Mouse (Mus musculus): ENCODE measurements around the gene Cfdp1. TPM values are rescaled to one million over a fixed set of nuclear protein-coding genes. Genes with fewer than 3 reads are reported as not detected.

Cfdp1 gene
- polyA plus RNA-seq, 1 experiment from 2014 or later: 123 TPM

DNA sequence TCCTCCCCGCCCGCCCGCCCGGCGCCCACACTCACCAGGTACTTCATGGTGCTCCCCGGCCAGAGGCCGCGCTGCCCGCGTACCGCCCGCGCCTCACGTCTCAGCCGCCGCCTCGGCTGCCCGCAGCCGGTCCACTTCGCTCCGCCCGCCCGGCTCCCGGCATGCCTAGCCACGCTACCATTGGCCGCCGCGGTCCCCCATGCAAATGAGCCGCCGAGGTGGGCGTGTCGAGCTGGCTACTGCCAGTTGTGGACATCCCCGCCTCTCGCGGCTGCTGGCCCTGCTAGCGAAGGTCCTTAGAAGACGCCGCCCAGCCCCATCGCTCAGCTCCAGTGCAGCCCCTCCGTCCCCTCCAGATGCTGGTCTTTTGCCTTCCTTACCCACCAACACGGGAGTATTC lies 122.1 kb downstream of the Cfdp1 start:
- under 1% methylated on average over 34 of the region's 41 CpGs for WGBS
- Histone ChIP-seq H3K9ac (ENCODE audit: low read length) (peak overlapping the region; percentile 93), H3K27ac (ENCODE audit: low read length) (peak overlapping the region; percentile 97)

DNA sequence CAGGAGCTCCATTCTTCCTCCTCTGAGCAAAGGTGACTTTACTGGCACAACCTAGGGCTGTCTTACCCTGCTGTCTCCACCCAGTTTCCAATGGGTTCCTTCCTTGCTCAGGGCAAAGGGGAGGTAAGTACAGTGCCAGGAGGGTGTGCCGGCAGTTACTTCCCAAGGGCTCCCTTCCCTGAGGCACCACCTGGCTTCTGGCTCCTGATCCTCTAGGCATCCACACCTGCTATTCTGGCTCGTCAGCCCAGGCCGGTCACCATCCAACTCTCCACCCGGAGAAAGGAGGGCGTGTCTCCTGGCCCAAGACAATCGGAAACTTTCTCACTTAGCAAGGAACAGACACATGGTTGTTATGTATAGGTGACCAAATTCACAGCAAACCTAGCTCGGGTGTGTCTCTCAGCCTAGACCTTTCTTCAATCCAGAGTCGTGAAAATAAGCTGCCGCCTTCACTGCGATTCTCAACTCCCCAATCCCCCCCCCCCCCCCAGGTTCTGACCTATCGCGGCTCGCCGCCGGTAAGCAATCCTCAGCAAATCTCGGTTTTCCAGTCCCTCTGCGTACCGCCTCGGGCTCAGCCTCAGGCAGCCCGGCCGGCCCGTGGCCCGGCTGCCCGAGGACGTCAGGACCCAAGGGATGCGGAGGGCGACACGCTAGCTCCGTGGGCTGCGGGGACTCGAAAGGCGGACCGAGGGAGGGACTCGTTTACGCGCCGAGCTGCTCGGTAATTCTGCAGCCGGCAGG lies 122.7 kb downstream of the Cfdp1 start:
- Histone ChIP-seq H3K9ac (ENCODE audit: low read length) (peak overlapping the region; percentile 93), H3K27me3 (ENCODE audit: control insufficient read depth, insufficient read depth, low read length) (no peaks in the 10 kb centered on the region), H3K27ac (ENCODE audit: low read length) (peak overlapping the region; percentile 97), H3K4me1 (ENCODE audit: control insufficient read depth, insufficient read depth, low read length) (peaks cover 92% of the 10 kb centered on the region), H3K4me3 (ENCODE audit: low read length) (peak overlapping the region; percentile 85), H3K9me3 (replicated peaks; ENCODE audit: control insufficient read depth, low read length) (no peaks in the 10 kb centered on the region), H3K4me2 (ENCODE audit: low read depth, low read length) (peak overlapping the region; percentile 91), H3K36me3 (ENCODE audit: control insufficient read depth, insufficient read depth) (no peaks in the 10 kb centered on the region)
- WGBS: 1% methylated on average over 39 of the region's 39 CpGs
- ATAC-seq (replicated peaks; ENCODE audit: extremely low read depth, insufficient read depth, low FRiP score): peak; percentile 3; the same call in 1 of the 2 replicates

More for the DNA sequence above, 122.1 kb downstream of the Cfdp1 start:
- ATAC-seq (replicated peaks; ENCODE audit: extremely low read depth, insufficient read depth, low FRiP score): peak; percentile 89
- Histone ChIP-seq H3K4me3 (ENCODE audit: low read length) (peak overlapping the region; percentile 85), H3K4me1 (ENCODE audit: control insufficient read depth, insufficient read depth, low read length) (peaks cover 92% of the 10 kb centered on the region), H3K4me2 (ENCODE audit: low read depth, low read length) (peak overlapping the region; percentile 91), H3K9me3 (replicated peaks; ENCODE audit: control insufficient read depth, low read length) (no peaks in the 10 kb centered on the region), H3K36me3 (ENCODE audit: control insufficient read depth, insufficient read depth) (no peaks in the 10 kb centered on the region), H3K27me3 (ENCODE audit: control insufficient read depth, insufficient read depth, low read length) (no peaks in the 10 kb centered on the region)

DNA sequence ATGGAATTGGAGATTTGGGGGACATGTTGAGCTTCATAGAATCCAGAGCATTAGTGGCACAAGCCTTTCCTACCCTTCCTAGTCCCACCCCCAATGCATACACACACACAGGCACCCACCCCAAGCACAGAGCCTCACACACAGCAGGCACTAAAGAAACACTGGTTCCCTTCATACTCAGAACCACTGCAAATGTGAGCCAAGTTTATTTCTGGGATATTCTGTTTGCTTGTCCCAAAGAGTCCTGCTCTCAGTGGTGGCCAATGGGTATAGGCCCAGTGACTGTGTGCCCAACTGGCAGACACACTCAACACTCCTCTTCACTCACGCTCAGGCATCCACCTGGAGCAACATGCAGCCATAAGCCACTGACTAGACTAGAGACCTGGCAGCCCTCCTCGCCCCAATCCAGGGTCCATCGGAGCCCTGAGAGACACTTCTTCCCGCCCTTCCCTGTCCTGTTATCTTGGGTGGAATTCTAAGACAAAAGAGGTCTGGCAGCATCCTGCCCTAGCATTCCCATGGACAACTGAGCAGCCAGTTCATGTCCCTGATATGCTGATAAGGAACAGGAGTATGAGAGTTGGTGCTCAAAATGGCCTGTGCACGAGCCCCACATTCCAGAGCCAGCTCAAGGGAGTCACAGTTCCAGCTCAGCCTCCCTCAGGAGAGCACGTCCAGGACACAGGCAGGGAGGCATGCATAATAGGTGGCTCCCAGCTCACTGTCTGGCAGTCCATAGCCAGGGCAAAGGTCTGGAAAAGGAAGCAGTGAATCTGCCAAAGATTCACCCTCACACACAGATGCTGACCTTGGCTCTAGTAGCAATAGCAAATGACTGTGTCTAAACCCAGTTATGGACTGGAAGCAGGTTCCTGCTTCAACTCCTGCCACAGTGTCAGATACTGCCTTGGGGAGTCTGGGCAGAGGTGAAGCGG lies 124.6 kb downstream of the Cfdp1 start:
- Histone ChIP-seq H3K4me2 (ENCODE audit: low read depth, low read length) (peak overlapping the region; percentile 91), H3K27ac (ENCODE audit: low read length) (peak overlapping the region; percentile 97), H3K4me1 (ENCODE audit: control insufficient read depth, insufficient read depth, low read length) (peaks cover 89% of the 10 kb centered on the region), H3K36me3 (ENCODE audit: control insufficient read depth, insufficient read depth) (no peaks in the 10 kb centered on the region), H3K4me3 (ENCODE audit: low read length) (peak overlapping the region; percentile 85), H3K9ac (ENCODE audit: low read length) (peak overlapping the region; percentile 93), H3K27me3 (ENCODE audit: control insufficient read depth, insufficient read depth, low read length) (no peaks in the 10 kb centered on the region), H3K9me3 (replicated peaks; ENCODE audit: control insufficient read depth, low read length) (no peaks in the 10 kb centered on the region)
- 22% methylated on average over 7 of the region's 7 CpGs for WGBS
- ATAC-seq (replicated peaks; ENCODE audit: extremely low read depth, insufficient read depth, low FRiP score): peak; percentile 26; the same call in 1 of the 2 replicates

DNA sequence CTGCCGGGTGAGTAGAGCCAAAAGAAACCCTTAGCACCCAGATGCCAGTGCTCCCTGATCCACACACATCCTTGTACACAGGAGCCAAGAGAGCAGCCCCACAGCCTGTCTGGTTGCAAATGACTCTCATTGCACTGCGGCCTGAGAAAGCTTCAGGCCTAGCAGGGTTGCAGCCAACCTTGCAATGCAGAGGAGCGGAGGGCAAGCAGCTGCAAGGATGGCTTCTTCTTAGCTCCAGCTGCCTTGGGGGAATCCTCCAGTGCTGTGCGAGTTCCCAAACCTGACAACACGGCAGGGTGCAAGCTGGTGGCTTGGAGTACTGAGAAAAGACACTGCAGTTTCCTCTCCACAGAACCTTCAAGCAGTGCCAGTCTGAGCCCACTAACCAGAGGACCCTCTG lies 125.6 kb downstream of the Cfdp1 start:
- peak overlapping the region; percentile 49 for H3K9ac ChIP-seq (ENCODE audit: low read length)
- no peak overlapping the region for H3K4me3 ChIP-seq (ENCODE audit: low read length)
- H3K4me2 ChIP-seq (ENCODE audit: low read depth, low read length): peak overlapping the region; percentile 5; the same call in 1 of the 2 replicates
- no peaks in the 10 kb centered on the region for H3K27me3 ChIP-seq (ENCODE audit: control insufficient read depth, insufficient read depth, low read length)
- peaks cover 84% of the 10 kb centered on the region for H3K4me1 ChIP-seq (ENCODE audit: control insufficient read depth, insufficient read depth, low read length)
- H3K36me3 ChIP-seq (ENCODE audit: control insufficient read depth, insufficient read depth): no peaks in the 10 kb centered on the region
- 66% methylated on average over 5 of the region's 5 CpGs for WGBS
- no peaks in the 10 kb centered on the region for H3K9me3 ChIP-seq (replicated peaks; ENCODE audit: control insufficient read depth, low read length)
- ATAC-seq (replicated peaks; ENCODE audit: extremely low read depth, insufficient read depth, low FRiP score): no peak
- H3K27ac ChIP-seq (ENCODE audit: low read length): peak overlapping the region; percentile 97

DNA sequence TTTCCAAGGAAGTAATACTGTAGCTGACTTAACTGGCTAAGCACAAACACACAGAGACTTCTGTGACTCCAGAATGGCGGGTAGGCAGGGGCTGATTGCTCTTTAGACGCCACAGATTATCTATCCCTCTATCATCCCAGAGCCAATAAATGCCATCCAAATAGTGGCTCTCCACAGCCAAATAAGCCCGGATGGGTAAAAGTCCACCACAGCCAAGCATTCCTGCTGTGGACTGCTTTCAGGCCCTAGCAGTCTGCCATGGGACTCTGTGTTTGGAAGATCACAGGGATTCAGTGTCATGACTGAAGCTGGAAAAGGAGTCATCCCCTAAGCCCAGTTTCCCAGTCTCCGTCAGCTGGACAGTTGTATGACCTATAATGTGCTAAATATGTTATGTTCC lies 126.5 kb downstream of the Cfdp1 start:
- no peak for ATAC-seq (replicated peaks; ENCODE audit: extremely low read depth, insufficient read depth, low FRiP score)
- Histone ChIP-seq H3K4me3 (ENCODE audit: low read length) (no peak overlapping the region), H3K4me1 (ENCODE audit: control insufficient read depth, insufficient read depth, low read length) (peaks cover 75% of the 10 kb centered on the region), H3K9ac (ENCODE audit: low read length) (no peak overlapping the region), H3K9me3 (replicated peaks; ENCODE audit: control insufficient read depth, low read length) (no peaks in the 10 kb centered on the region), H3K4me2 (ENCODE audit: low read depth, low read length) (no peak overlapping the region), H3K36me3 (ENCODE audit: control insufficient read depth, insufficient read depth) (no peaks in the 10 kb centered on the region), H3K27me3 (ENCODE audit: control insufficient read depth, insufficient read depth, low read length) (no peaks in the 10 kb centered on the region), H3K27ac (ENCODE audit: low read length) (peak overlapping the region; percentile 91)
- 60% methylated on average over 4 of the region's 4 CpGs for WGBS

DNA sequence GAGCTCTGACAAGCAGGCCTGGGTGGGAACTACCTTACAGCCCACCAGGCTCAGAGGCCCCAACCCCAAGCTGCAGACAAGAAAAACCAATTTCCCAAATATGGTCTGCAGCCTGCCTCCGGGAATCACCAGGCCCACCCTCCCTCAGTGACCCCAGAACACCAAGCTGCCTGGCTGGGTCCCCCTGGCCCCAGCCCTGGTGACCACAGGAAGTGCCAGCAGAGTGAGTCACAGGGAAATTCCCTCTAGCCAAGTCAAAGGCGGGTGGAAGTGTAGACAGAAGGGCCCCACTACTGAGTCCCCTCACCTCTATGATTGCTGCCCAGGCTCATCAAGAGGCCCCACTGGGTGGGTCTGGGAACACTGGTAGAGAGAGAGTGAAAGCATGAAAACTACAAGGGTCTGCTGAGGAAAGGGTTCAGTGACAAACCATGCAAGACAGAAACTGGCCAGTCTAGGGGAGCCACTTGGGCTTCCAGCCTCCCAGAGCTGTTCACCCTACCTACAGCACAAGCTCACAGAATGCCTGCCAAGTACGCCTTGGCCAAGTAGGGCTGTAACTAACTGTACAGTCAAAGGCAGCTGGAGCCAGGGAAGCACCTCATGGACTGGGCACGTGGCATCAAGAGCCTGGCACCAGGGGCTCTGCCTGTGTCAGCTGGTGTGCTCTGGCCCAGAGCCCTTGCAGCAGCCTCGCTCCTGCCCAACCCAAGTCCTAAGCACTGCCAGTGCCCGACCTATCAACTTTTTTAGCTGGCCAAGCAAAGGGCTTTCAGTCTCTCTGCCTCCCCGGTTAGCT lies 127.8 kb downstream of the Cfdp1 start:
- H3K27me3 ChIP-seq (ENCODE audit: control insufficient read depth, insufficient read depth, low read length): no peaks in the 10 kb centered on the region
- H3K9ac ChIP-seq (ENCODE audit: low read length): peak overlapping the region; percentile 62
- H3K36me3 ChIP-seq (ENCODE audit: control insufficient read depth, insufficient read depth): no peaks in the 10 kb centered on the region
- no peak overlapping the region for H3K4me3 ChIP-seq (ENCODE audit: low read length)
- H3K4me2 ChIP-seq (ENCODE audit: low read depth, low read length): peak overlapping the region; percentile 39
- H3K4me1 ChIP-seq (ENCODE audit: control insufficient read depth, insufficient read depth, low read length): peaks cover 70% of the 10 kb centered on the region
- H3K27ac ChIP-seq (ENCODE audit: low read length): peak overlapping the region; percentile 91
- H3K9me3 ChIP-seq (replicated peaks; ENCODE audit: control insufficient read depth, low read length): no peaks in the 10 kb centered on the region
- 22% methylated on average over 7 of the region's 7 CpGs for WGBS
- peak; percentile 89 for ATAC-seq (replicated peaks; ENCODE audit: extremely low read depth, insufficient read depth, low FRiP score)

DNA sequence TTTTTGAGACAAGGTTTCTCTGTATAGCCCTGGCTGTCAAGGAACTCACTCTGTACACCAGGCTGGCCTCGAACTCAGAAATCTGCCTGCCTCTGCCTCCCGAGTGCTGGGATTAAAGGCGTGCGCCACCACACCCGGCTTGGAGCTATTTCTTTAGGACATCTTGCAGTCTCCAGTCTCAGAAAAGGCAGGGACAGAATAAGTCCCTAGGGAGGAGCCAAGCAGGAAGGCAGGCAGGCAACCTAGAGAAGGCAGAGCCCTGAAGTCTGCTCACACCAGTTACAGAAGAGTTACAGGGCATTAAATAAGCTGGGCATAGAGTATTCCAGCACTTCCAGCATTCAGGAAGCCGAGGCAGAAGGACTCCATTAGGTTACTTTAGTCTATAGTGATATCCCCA lies 128.8 kb downstream of the Cfdp1 start:
- peaks cover 65% of the 10 kb centered on the region for H3K4me1 ChIP-seq (ENCODE audit: control insufficient read depth, insufficient read depth, low read length)
- H3K4me2 ChIP-seq (ENCODE audit: low read depth, low read length): no peak overlapping the region
- ATAC-seq (replicated peaks; ENCODE audit: extremely low read depth, insufficient read depth, low FRiP score): no peak
- H3K36me3 ChIP-seq (ENCODE audit: control insufficient read depth, insufficient read depth): peaks cover 8% of the 10 kb centered on the region
- no peaks in the 10 kb centered on the region for H3K9me3 ChIP-seq (replicated peaks; ENCODE audit: control insufficient read depth, low read length)
- H3K9ac ChIP-seq (ENCODE audit: low read length): no peak overlapping the region
- H3K27me3 ChIP-seq (ENCODE audit: control insufficient read depth, insufficient read depth, low read length): no peaks in the 10 kb centered on the region
- 0 out of 2 replicates have a peak overlapping the region, but pooled peaks have one; percentile 58 for H3K27ac ChIP-seq (ENCODE audit: low read length)
- H3K4me3 ChIP-seq (ENCODE audit: low read length): no peak overlapping the region
- 86% methylated on average over 6 of the region's 6 CpGs for WGBS

DNA sequence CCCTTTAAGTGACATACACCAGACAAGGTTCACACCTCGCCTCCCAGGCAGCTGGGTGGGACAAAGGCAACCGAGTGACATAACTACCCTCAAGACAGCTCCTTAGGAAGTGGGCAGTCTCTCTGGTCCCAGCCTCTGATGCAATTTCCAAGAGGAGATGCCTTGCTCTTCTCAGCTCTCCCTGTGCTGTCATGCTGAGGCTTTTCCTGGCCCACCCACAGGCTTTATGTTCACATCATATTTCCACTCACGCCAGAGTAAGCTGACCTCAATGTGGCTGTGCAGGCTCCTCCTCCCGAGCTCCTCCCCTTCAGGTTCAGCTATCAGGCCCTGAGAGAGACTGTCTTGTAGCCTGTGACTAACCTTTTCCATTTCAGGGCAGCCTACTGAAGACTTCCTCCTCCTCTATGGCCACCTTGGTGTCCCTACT lies 134.0 kb downstream of the Cfdp1 start:
- Histone ChIP-seq H3K4me1 (ENCODE audit: control insufficient read depth, insufficient read depth, low read length) (peaks cover 60% of the 10 kb centered on the region), H3K9ac (ENCODE audit: low read length) (no peak overlapping the region), H3K4me3 (ENCODE audit: low read length) (no peak overlapping the region), H3K4me2 (ENCODE audit: low read depth, low read length) (no peak overlapping the region), H3K9me3 (replicated peaks; ENCODE audit: control insufficient read depth, low read length) (no peaks in the 10 kb centered on the region), H3K27me3 (ENCODE audit: control insufficient read depth, insufficient read depth, low read length) (no peaks in the 10 kb centered on the region), H3K27ac (ENCODE audit: low read length) (peak overlapping the region; percentile 37), H3K36me3 (ENCODE audit: control insufficient read depth, insufficient read depth) (peaks cover 25% of the 10 kb centered on the region)
- ATAC-seq (replicated peaks; ENCODE audit: extremely low read depth, insufficient read depth, low FRiP score): no peak
- WGBS: 41% methylated on average over 4 of the region's 4 CpGs
